Mouse (Mus musculus): ENCODE measurements around the gene Itpkb.

Itpkb gene

GRCm38 (mm10) chr1:180314641-180315040 lies 15.6 kb upstream of the Itpkb start:
- no peak for DNase-seq (ENCODE audit: low spot score)

GRCm38 (mm10) chr1:180315127-180315526 lies 15.2 kb upstream of the Itpkb start:
- DNase-seq (ENCODE audit: low spot score), result no peak

GRCm38 (mm10) chr1:180317450-180317849 lies 12.8 kb upstream of the Itpkb start:
- DNase-seq (ENCODE audit: low spot score), result no peak

GRCm38 (mm10) chr1:180318407-180318806 lies 11.9 kb upstream of the Itpkb start:
- no peak for DNase-seq (ENCODE audit: low spot score)

GRCm38 (mm10) chr1:180319895-180320294 lies 10.4 kb upstream of the Itpkb start:
- no peak for DNase-seq (ENCODE audit: low spot score)

GRCm38 (mm10) chr1:180322896-180323295 lies 7.4 kb upstream of the Itpkb start:
- peak; percentile 49 for DNase-seq (ENCODE audit: low spot score)

- peak; percentile 22 for DNase-seq (ENCODE audit: low spot score)
Measured at GRCm38 (mm10) chr1:180323491-180323890, 6.8 kb upstream of the Itpkb start.

GRCm38 (mm10) chr1:180324271-180324670 lies 6.0 kb upstream of the Itpkb start:
- no peak for DNase-seq (ENCODE audit: low spot score)

- DNase-seq (ENCODE audit: low spot score), result peak; percentile 73
Measured at GRCm38 (mm10) chr1:180328794-180329665, 1.3 kb upstream of the Itpkb start.

- peak; percentile 28 for DNase-seq (ENCODE audit: low spot score)
Measured at GRCm38 (mm10) chr1:180329706-180330105, 579 bp upstream of the Itpkb start.

- peak; percentile 37 for DNase-seq (ENCODE audit: low spot score)
Measured at GRCm38 (mm10) chr1:180330707-180331545, 641 bp downstream of the Itpkb start.

- no peak for DNase-seq (ENCODE audit: low spot score)
Measured at GRCm38 (mm10) chr1:180331546-180332075, 1.3 kb downstream of the Itpkb start.

GRCm38 (mm10) chr1:180332076-180332927 lies 2.0 kb downstream of the Itpkb start:
- DNase-seq (ENCODE audit: low spot score), result no peak

GRCm38 (mm10) chr1:180332928-180333440 lies 2.7 kb downstream of the Itpkb start:
- DNase-seq (ENCODE audit: low spot score), result no peak

GRCm38 (mm10) chr1:180333588-180333987 lies 3.3 kb downstream of the Itpkb start:
- DNase-seq (ENCODE audit: low spot score), result no peak

GRCm38 (mm10) chr1:180334541-180334940 lies 4.3 kb downstream of the Itpkb start:
- DNase-seq (ENCODE audit: low spot score), result no peak

GRCm38 (mm10) chr1:180335513-180336375 lies 5.5 kb downstream of the Itpkb start:
- DNase-seq (ENCODE audit: low spot score), result no peak

GRCm38 (mm10) chr1:180338358-180338757 lies 8.1 kb downstream of the Itpkb start:
- DNase-seq (ENCODE audit: low spot score), result no peak

- no peak for DNase-seq (ENCODE audit: low spot score)
Measured at GRCm38 (mm10) chr1:180339143-180339542, 8.9 kb downstream of the Itpkb start.

- DNase-seq (ENCODE audit: low spot score), result no peak
Measured at GRCm38 (mm10) chr1:180342944-180343343, 12.7 kb downstream of the Itpkb start.
